Comparison of ENCODE assay signal across 8 mouse cellular contexts in the genomic region with DNA sequence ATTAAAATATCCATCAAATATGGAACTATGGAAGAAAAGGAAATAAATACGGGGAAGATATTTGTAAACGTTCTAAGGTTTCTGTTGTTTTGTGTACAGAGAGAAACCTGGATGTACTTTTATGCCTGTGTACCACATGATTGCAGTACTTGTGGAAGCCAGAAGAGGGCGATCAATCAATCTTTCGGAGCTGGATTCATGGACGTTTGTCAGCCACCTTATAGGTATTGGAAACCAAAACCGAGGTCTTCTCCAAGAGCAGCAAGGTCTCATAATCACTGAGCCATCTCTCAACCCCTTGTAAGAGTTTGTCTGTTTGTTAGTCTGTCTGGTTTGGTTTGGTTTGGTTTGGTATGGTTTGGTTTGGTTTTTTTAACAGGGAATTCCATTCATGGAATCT.
A peak's percentile ranks its signal among the peaks of the same experiment; 100 is the strongest.
DNase-seq lines count a peak whose midpoint lies in the region; ATAC-seq and TF ChIP-seq lines count a peak whose summit lies in the region.
"Had no signal": no experiment of that assay in that cellular context is flagged by ENCODE, and none has a peak within 500 bp of the region (broad histone marks: within the 10 kb centered on the region; RNA-seq: fewer than 3 reads in every experiment).

No protein-coding gene starts in this region.

- H3K36me3 ChIP-seq in kidney, embryonic 14.5 days (ENCODE audit: control insufficient read depth, insufficient read depth, low read length), result no peaks in the 10 kb centered on the region
- H3K36me3 ChIP-seq in G1E (replicated peaks), result no peaks in the 10 kb centered on the region
- H3K36me3 ChIP-seq in liver, embryonic 14.5 days (replicated peaks; ENCODE audit: control insufficient read depth, insufficient read depth, low read depth), result no peaks in the 10 kb centered on the region
- H3K36me3 ChIP-seq: liver, embryonic 15.5 days had no signal

- no peaks in the 10 kb centered on the region for H3K27me3 ChIP-seq in kidney, embryonic 14.5 days (ENCODE audit: control insufficient read depth, insufficient read depth, low read length)
- H3K27me3 ChIP-seq in G1E (ENCODE audit: insufficient read depth, low read length), result peaks cover 4% of the 10 kb centered on the region
- no peaks in the 10 kb centered on the region for H3K27me3 ChIP-seq in liver, embryonic 14.5 days (ENCODE audit: control insufficient read depth, insufficient read depth, low read length)
- H3K27me3 ChIP-seq: liver, embryonic 15.5 days had no signal

- peak; percentile 42; the same call in 1 of the 2 replicates for TF ChIP-seq CTCF in G1E (IDR thresholded peaks at IDR 0.05; ENCODE audit: low read depth, low read length)
- TF ChIP-seq CTCF in brain, embryonic 14.5 days (IDR thresholded peaks at IDR 0.05; ENCODE audit: borderline replicate concordance, extremely low read depth, insufficient read depth, insufficient read length), result peak; percentile 46; the same call in 1 of the 2 replicates
- TF ChIP-seq CTCF in liver, embryonic 14.5 days (IDR thresholded peaks at IDR 0.05; ENCODE audit: low read depth), result peak; percentile 52

- no peak overlapping the region for H3K9ac ChIP-seq in kidney, embryonic 14.5 days (ENCODE audit: low read depth, low read length)
- no peak overlapping the region for H3K9ac ChIP-seq in liver, embryonic 14.5 days (replicated peaks)
- H3K9ac ChIP-seq: liver, embryonic 15.5 days had no signal

- ATAC-seq in kidney, embryonic 14.5 days (ENCODE audit: low FRiP score, low TSS enrichment), result no peak
- no peak for ATAC-seq in G1E (ENCODE audit: extremely low read depth, insufficient number of reproducible peaks, low FRiP score, poor library complexity, severe bottlenecking)
- ATAC-seq in liver, embryonic 14.5 days (ENCODE audit: insufficient read depth), result no peak
- ATAC-seq in frontal cortex, adult (ENCODE audit: low TSS enrichment), result no peak

- no peak overlapping the region for H3K4me3 ChIP-seq in kidney, embryonic 14.5 days (ENCODE audit: low read length)
- H3K4me3 ChIP-seq in G1E (ENCODE audit: low read depth, low read length), result no peak overlapping the region
- H3K4me3 ChIP-seq in liver, embryonic 14.5 days (ENCODE audit: insufficient read depth in 1 of 2, low read depth in 2 of 2, low read length in 2 of 2), result no peak overlapping the region
- H3K4me3 ChIP-seq: liver, embryonic 15.5 days had no signal

- no peaks in the 10 kb centered on the region for H3K9me3 ChIP-seq in kidney, embryonic 14.5 days (ENCODE audit: control insufficient read depth, low read length)
- no peaks in the 10 kb centered on the region for H3K9me3 ChIP-seq in G1E (replicated peaks)
- H3K9me3 ChIP-seq in liver, embryonic 14.5 days (ENCODE audit: control insufficient read depth, low read length), result no peaks in the 10 kb centered on the region
- H3K9me3 ChIP-seq: liver, embryonic 15.5 days had no signal

- H3K27ac ChIP-seq in kidney, embryonic 14.5 days (ENCODE audit: low read depth, low read length), result no peak overlapping the region
- no peak overlapping the region for H3K27ac ChIP-seq in liver, embryonic 14.5 days
- H3K27ac ChIP-seq: liver, embryonic 15.5 days had no signal

- peak; percentile 57 for DNase-seq in kidney, adult 18-20 months
- DNase-seq in G1E (ENCODE audit: low spot score), result no peak
- no peak for DNase-seq in brain, embryonic 14.5 days (ENCODE audit: low read depth)
- no peak for DNase-seq in liver, embryonic 14.5 days (ENCODE audit: low read depth in 3 of 3, low spot score in 3 of 3)
- DNase-seq in Muller cell, postnatal 12 days (ENCODE audit: inconsistent ontology term), result no peak

- TF ChIP-seq POLR2A in brain, embryonic 14.5 days (IDR thresholded peaks at IDR 0.05; ENCODE audit: borderline replicate concordance, extremely low read depth, insufficient read depth, insufficient read length, poor library complexity, severe bottlenecking), result no peak

- H3K4me1 ChIP-seq in kidney, embryonic 14.5 days (ENCODE audit: control insufficient read depth, insufficient read depth, low read length), result no peaks in the 10 kb centered on the region
- peaks cover 2% of the 10 kb centered on the region; the same call in 1 of the 2 replicates for H3K4me1 ChIP-seq in G1E (ENCODE audit: insufficient read depth, low read depth, low read length)
- no peaks in the 10 kb centered on the region for H3K4me1 ChIP-seq in liver, embryonic 14.5 days (replicated peaks; ENCODE audit: control insufficient read depth in 2 of 2, insufficient read depth in 2 of 2, low read length in 1 of 2)
- H3K4me1 ChIP-seq: liver, embryonic 15.5 days had no signal

- 41% methylated on average over 6 of the region's 6 CpGs for WGBS in kidney, embryonic 14.5 days
- 36% methylated on average over 6 of the region's 6 CpGs for WGBS in liver, embryonic 14.5 days (ENCODE audit: insufficient replicate concordance)

- H3K4me2 ChIP-seq in kidney, embryonic 14.5 days (replicated peaks; ENCODE audit: low read depth, low read length), result no peak overlapping the region
- H3K4me2 ChIP-seq in liver, embryonic 14.5 days (ENCODE audit: low read depth), result no peak overlapping the region
- H3K4me2 ChIP-seq: liver, embryonic 15.5 days had no signal

- no peak for TF ChIP-seq EP300 in liver, embryonic 14.5 days (IDR thresholded peaks at IDR 0.05; ENCODE audit: low read depth)
